Mouse (Mus musculus) lung, adult 2 months (tissue): ENCODE measurements around the gene Spata13.

Experiments used
- CTCF ChIP-seq: fragments of 200-500 bp; IDR thresholded peaks from 2 replicates; pipeline ENCODE4 v1.5.1; 2011; ENCODE audit warnings: mild to moderate bottlenecking, low read length, control low read depth; ENCODE audit not compliant: insufficient read depth
- POLR2A ChIP-seq: fragments of 200-500 bp; IDR thresholded peaks from 2 replicates; pipeline ENCODE4 v1.6.1; 2011; ENCODE audit warnings: low read depth, mild to moderate bottlenecking, control low read depth, low read length, borderline replicate concordance; ENCODE audit errors: extremely low read depth

DNA sequence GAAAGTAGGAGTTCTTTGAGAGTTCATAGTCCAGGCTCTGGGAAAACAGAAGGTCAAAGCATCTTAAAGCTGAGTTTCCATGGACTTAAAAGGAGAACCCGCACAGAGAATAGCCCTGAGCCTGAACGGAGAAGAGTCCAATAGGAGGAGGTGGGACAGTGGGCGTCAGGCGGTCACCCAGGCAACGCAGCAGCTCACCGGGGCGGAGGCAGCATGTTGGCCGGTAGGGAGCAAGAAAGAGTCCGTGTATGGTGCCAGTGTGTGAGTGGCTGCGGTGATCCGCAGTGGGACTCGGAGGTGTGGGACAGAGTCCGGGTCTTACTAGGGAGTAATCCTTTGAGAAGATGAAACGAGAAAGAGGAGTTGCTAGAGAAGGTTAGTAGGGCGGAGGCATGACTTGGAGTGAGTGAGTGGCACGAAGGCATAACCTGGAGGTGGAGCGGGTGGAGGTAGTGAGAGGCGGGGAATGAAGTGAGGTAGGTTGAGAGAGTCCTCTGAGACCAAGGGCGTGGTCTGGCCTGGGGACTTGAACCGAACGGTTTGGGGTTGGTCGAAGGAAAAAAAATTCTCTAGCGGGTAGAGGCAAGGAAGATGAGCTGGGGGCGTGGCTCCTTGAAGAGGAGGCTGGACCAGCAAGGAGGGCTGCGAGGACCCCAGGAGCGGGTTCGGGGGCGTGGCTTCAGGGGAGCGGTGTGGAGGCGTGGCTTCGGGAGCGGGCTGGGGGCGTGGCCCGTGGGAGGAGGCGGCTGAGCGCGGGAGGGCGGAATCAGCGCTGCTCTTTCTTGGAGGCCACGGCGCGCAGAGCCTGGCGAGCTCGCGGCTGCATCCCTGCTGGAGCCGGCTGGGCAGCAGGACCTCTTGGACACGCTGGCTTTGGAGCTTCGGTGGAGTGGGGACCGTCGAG, at the start of gene Spata13:
- TF ChIP-seq CTCF (no peak), POLR2A (peak; percentile 60; the same call in 1 of the 2 replicates)
